Mouse (Mus musculus) layer of hippocampus, adult 18-20 months (tissue): ENCODE results near the gene Stat5a. TPM values are rescaled to one million over a fixed set of nuclear protein-coding genes. Genes with fewer than 3 reads are reported as not detected.

Experiments
- total RNA-seq, 2 experiments: library from RNA; stranded (reverse); gene quantifications; 2 replicates each; pipeline ENCODE4 v1.2.3; 2021

Gene Stat5a
- total RNA-seq, 2 experiments from 2014 or later: 1.1 to 1.8 TPM

Other genes with a start within 250 kb of the Stat5a start
- gene Nkiras2, start 240.1 kb upstream of the Stat5a start, total RNA-seq: 10 to 100 TPM; 10.8 to 11.1 TPM
- 100 to 1,000 TPM; 223 to 252 TPM for gene Dnajc7, start 239.2 kb upstream of the Stat5a start, total RNA-seq
- under 1 TPM in 1 of 2 experiments, not detected in 1; 0.37 TPM for gene Zfp385c, start 166.9 kb upstream of the Stat5a start, total RNA-seq
- 1 to 10 TPM; 1.4 to 2.5 TPM for gene Dhx58, start 155.1 kb upstream of the Stat5a start, total RNA-seq
- gene Kat2a, start 146.9 kb upstream of the Stat5a start, total RNA-seq: 10 to 100 TPM; 53.9 to 58.0 TPM
- gene Hspb9, start 145.5 kb upstream of the Stat5a start, total RNA-seq: not detected
- 100 to 1,000 TPM; 149 to 156 TPM for gene Rab5c, start 121.1 kb upstream of the Stat5a start, total RNA-seq
- 1 to 10 TPM; 2.0 to 2.1 TPM for gene Kcnh4, start 99.4 kb upstream of the Stat5a start, total RNA-seq
- not detected for gene Hcrt, start 96.4 kb upstream of the Stat5a start, total RNA-seq
- 1 to 10 TPM; 4.4 to 7.0 TPM for gene Ghdc, start 88.4 kb upstream of the Stat5a start, total RNA-seq
- gene Stat5b, start 8.6 kb upstream of the Stat5a start, total RNA-seq: 10 to 100 TPM; 12.1 to 16.2 TPM
- 10 to 100 TPM; 35.5 to 35.9 TPM for gene Stat3, start 80.2 kb downstream of the Stat5a start, total RNA-seq
- gene Cavin1, start 111.5 kb downstream of the Stat5a start, total RNA-seq: 10 to 100 TPM; 15.8 to 16.0 TPM
- 100 to 1,000 TPM; 421 to 426 TPM for gene Atp6v0a1, start 150.1 kb downstream of the Stat5a start, total RNA-seq
- gene Naglu, start 210.7 kb downstream of the Stat5a start, total RNA-seq: 1 to 10 TPM; 6.9 to 8.6 TPM
- 1 to 10 TPM in 1 of 2 experiments, under 1 TPM in 1; 0.66 to 1.5 TPM for gene Hsd17b1, start 219.1 kb downstream of the Stat5a start, total RNA-seq
- gene Coasy, start 223.2 kb downstream of the Stat5a start, total RNA-seq: 10 to 100 TPM; 24.5 to 25.7 TPM
- 10 to 100 TPM; 41.6 to 44.3 TPM for gene Mlx, start 227.9 kb downstream of the Stat5a start, total RNA-seq
- gene Psmc3ip, start 236.1 kb downstream of the Stat5a start, total RNA-seq: 1 to 10 TPM; 3.4 to 5.4 TPM